13 mouse cellular contexts compared by ENCODE assay signal in genomic region chr16:58685548-58686537, GRCm38 (mm10). TPM values are rescaled to one million over a fixed set of nuclear protein-coding genes. Genes with fewer than 3 reads are reported as not detected.
DNase-seq lines count a peak whose midpoint lies in the region; ATAC-seq lines count a peak whose summit lies in the region.
"Had no signal": no experiment of that assay in that cellular context is flagged by ENCODE, and none has a peak within 500 bp of the region (broad histone marks: within the 10 kb centered on the region; RNA-seq: fewer than 3 reads in every experiment).

No protein-coding gene starts in this region.

- peak; percentile 31 for ATAC-seq in activated CD4-positive, CD25-positive, alpha-beta regulatory T cell, adult 4 months

- DNase-seq in heart, adult 11 months = peak; percentile 95
- DNase-seq in heart, adult 8-10 months (ENCODE audit: low spot score) = no peak
- DNase-seq in heart, postnatal 10 days = peak; percentile 20 to 39
- DNase-seq in naive thymus-derived CD4-positive, alpha-beta T cell, adult 2 months (ENCODE audit: low read depth) = peak; percentile 44
- DNase-seq in c-Kit-positive CD71-positive TER-119-positive erythroid progenitor cells, embryonic 14.5 days (ENCODE audit: low spot score) = no peak
- DNase-seq in ovary, postnatal 14 days (ENCODE audit: low spot score) = no peak
- no peak for DNase-seq in right cerebral cortex, postnatal 36 days (ENCODE audit: low spot score in 2 of 2)
- DNase-seq: cerebellum, postnatal 25 days; lung, postnatal 10 days had no signal

- intact Hi-C loops in heart, postnatal 10 days (cut with DNase I) = no loop called here

RNA-seq across cellular contexts. Expression of gene Cpox, which starts 15.8 kb away (rescaled TPM):
- total RNA-seq in heart, adult 8-10 months (2022) = 10 to 100 TPM; 39.1 to 46.8 (median 41.3) TPM
- polyA plus RNA-seq in activated CD4-positive, CD25-positive, alpha-beta regulatory T cell, adult 4 months (2017; shearing (Covaris generic)) = 10 to 100 TPM; 34.0 to 37.2 TPM
- 10 to 100 TPM; 20.4 to 25.7 TPM for total RNA-seq in heart, postnatal 10 days (2021)

RNA-seq across cellular contexts. Expression of gene Gpr15, which starts 33.0 kb away (rescaled TPM):
- not detected for total RNA-seq in heart, adult 8-10 months (2022)
- polyA plus RNA-seq in activated CD4-positive, CD25-positive, alpha-beta regulatory T cell, adult 4 months (2017; shearing (Covaris generic)) = 10 to 100 TPM; 22.6 to 23.4 TPM
- not detected for total RNA-seq in heart, postnatal 10 days (2021)
- total RNA-seq: left cerebral cortex, adult 18-20 months had no signal
- polyA plus RNA-seq: hindbrain, embryonic 15.5 days had no signal

RNA-seq across cellular contexts. Expression of gene Cldnd1, which starts 41.9 kb away (rescaled TPM):
- total RNA-seq in heart, adult 8-10 months (2022) = 10 to 100 TPM; 48.4 to 52.1 (median 49.0) TPM
- 100 to 1,000 TPM; 229 to 255 TPM for polyA plus RNA-seq in activated CD4-positive, CD25-positive, alpha-beta regulatory T cell, adult 4 months (2017; shearing (Covaris generic))
- 10 to 100 TPM; 69.1 to 69.7 TPM for total RNA-seq in heart, postnatal 10 days (2021)

RNA-seq across cellular contexts. Expression of gene E330017A01Rik, which starts 47.3 kb away (rescaled TPM):
- total RNA-seq in heart, adult 8-10 months (2022) = not detected
- polyA plus RNA-seq in activated CD4-positive, CD25-positive, alpha-beta regulatory T cell, adult 4 months (2017; shearing (Covaris generic)) = not detected
- not detected for total RNA-seq in heart, postnatal 10 days (2021)
- total RNA-seq: left cerebral cortex, adult 18-20 months had no signal
- polyA plus RNA-seq: stomach, embryonic 15.5 days had no signal

Comparison
In these comparisons a context has a peak if more than half of its experiments do, and no peak if none do; other contexts are left out.
1. DNase-seq: peak in heart, adult 11 months (single experiment), heart, postnatal 10 days (2 of 2) and naive thymus-derived CD4-positive, alpha-beta T cell, adult 2 months (single experiment); none in heart, adult 8-10 months (single experiment), c-Kit-positive CD71-positive TER-119-positive erythroid progenitor cells, embryonic 14.5 days (single experiment), ovary, postnatal 14 days (single experiment) and right cerebral cortex, postnatal 36 days (0 of 2).